Mouse (Mus musculus) heart, adult 2 months (tissue): ENCODE results near the gene Gpc5.

Source experiments
- CTCF ChIP-seq: fragments of 200-600 bp; IDR thresholded peaks from 2 replicates; pipeline ENCODE4 v1.8.1; 2022; ENCODE audit warnings: antibody characterized with exemption, mild to moderate bottlenecking, moderate library complexity
- EP300 ChIP-seq: fragments of 200-500 bp; IDR thresholded peaks from 2 replicates; pipeline ENCODE4 v1.6.1; 2011; ENCODE audit warnings: low read depth, low read length, control low read depth; ENCODE audit not compliant: insufficient read depth
- POLR2A ChIP-seq: fragments of 200-500 bp; IDR thresholded peaks from 2 replicates; pipeline ENCODE4 v1.6.1; 2011; ENCODE audit warnings: mild to moderate bottlenecking, low read depth, low read length, control low read depth; ENCODE audit not compliant: insufficient read depth

DNA sequence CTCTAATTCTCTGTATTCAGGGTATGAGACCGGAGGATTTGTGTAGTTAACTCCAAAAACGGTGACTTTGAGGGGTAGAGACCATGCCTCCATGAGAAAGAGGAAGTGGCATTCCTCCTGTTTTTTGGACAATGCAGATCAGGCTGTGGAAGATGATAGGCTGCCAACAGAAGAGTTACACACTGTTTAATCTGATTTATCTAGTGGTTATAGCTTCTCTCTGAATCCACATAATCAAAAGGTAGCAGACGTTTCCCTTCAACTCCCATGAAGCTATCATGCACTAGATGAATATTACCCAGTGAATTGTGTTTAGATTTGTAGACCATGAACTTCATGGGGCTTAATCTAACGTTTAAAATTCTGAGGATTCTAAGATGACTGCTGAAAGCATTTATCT is 522.1 kb downstream of the Gpc5 start:
- no peak for TF ChIP-seq CTCF
- no peak for TF ChIP-seq POLR2A
- TF ChIP-seq EP300, result no peak
